Mouse (Mus musculus): ENCODE data around the gene Ly6c1. TPM values are rescaled to one million over a fixed set of nuclear protein-coding genes. Genes with fewer than 3 reads are reported as not detected.
"Not testable (repeated sequence)": the region's sequence is repeated elsewhere in the genome, so short reads cannot be mapped to it uniquely, and the experiment has no call there.

Ly6c1 gene
- total RNA-seq (2021) (100 to 1,000 TPM in 1 of 2 experiments, 10 to 100 TPM in 1; 88.0 to 148 TPM), polyA plus RNA-seq (2012; rRNA removed) (234 and 281 TPM in 2 replicates)
- long read RNA-seq, transcript Ly6c1-201 (4 exons, 844 nt), result major isoform, 18 of 35 reads
- long read RNA-seq, partial matches to known transcripts, result 9 of 35 reads
- long read RNA-seq, other reads (novel, unspliced or antisense), result 3 of 35 reads

- not testable (repeated sequence) for DNase-seq
Measured at GRCm38 (mm10) chr15:75048642-75049261, at the start of gene Ly6c1. Gene Ly6c1 (minus strand): TSS chr15:75048830.

DNA sequence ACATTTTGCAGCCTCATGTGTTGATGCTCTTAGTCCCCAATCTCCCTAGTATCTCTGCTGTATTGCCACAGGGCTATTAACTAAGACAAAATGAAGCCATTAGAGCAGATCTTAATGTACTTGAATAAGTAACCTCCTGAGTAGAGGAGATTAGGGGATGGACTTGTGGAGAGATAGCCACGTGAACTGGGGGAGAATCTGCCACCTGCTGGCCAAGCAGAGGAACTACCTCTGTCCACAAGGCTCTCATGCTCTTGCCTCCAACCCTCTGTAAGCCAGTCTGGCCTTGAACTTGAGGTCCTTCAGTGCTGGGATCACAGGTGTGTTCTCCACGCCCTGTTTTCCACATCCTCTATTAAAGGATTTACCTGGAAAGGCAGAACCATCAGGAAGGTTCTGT, 39.4 kb upstream of the Ly6c1 start:
- DNase-seq, result peak; percentile 19

DNA sequence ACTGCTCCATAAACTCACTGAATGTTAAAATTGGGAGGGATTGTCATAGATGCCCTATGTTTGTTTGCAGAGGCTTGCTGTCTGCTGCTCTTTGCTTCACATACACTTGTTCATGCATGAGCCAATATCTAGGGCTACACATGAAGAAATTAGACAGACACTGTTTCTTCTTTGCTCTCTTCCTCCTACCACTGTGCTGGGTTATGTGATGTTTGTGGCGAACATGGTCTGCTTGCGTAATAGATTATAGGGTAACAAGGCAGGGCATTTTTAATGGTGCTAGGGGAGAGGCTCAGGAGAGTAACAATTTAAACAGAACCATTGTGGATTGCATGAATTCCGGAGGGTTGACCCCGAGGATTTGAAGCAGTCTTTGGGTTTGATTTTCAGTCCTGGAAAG, 21.3 kb upstream of the Ly6c1 start:
- DNase-seq, result no peak

GRCm38 (mm10) chr15:75062030-75062574, 13.5 kb upstream of the Ly6c1 start:
- DNase-seq, result peak; percentile 64

- peak; percentile 63 for DNase-seq
Measured at GRCm38 (mm10) chr15:75060505-75060904, 11.9 kb upstream of the Ly6c1 start.

DNA sequence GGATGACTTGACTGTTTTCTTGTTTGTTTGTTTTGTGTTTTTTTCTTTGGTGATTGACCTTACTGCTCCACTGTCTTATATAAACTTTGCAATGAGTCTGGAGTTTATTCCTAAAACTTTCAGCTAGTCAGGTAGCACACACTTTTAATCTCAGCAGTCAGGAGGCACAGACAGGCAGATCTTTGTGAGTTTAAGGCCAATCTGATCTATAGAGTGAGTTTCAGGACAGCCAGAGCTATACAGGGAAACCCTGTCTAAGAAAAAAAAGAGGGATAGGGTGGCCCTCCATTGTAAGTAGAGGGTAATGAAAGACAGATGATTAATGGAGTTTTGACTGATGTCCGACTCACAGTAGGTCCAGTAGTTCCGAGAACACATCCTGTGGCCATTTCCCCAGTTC, 7.4 kb upstream of the Ly6c1 start:
- DNase-seq, result no peak

DNA sequence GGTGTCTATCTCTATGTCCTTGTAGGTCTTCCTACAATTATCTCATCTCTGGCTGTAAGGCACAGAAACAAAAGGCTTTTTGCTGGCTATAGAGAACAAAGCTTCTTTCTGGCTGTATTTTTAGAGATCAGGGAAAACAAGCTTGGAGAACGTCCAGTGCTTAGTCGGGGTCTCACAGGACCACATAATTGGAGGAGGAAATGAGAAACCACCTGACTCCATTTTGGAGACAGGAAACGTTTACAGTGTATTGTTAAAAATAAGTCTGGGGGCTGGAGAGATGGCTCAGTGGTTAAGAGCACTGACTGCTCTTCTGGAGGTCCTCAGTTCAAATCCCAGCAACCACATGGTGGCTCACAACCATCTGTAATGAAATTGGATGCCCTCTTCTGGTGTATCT, 6.8 kb upstream of the Ly6c1 start:
- DNase-seq, result not testable (repeated sequence)

DNA sequence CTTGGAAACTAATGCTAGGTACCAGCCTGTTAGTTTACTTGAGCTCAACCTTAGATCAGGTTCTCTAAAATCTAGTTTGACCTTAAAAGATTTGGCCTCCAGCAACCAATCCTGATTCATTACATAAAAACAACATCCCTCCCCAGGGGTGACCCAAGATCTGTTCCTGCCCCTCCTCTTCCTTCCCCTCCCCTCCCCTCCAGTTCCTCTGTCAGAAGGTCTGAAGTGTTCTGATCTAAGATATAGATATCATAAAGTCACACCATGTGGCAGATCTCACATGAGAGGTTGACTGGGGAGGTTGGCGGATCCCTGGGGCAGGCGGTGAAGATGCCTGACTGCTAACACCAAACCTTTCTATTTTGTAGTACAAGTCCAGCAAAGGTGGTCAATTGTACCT, 3.8 kb upstream of the Ly6c1 start:
- peak; percentile 10 for DNase-seq

DNA sequence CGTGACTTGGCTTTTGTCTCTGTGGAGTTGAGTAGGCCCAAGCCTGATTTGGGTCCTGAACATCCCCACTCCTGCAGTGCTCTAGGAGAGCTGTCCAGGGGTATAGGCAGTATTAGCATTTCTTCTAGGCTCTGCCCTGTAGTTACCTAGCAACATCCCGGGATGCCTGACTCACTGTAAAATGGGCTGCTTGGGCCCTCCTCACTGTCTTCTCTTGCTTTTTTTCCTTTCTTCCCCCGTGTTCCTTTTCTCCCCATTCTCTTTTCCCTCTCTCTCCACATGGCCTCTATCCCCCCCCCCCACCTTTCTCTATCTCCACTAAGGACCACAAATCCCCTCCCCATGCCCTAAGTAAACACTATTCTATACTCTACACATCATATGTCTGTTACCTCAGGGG, 2.5 kb upstream of the Ly6c1 start:
- DNase-seq, result not testable (repeated sequence)

GRCm38 (mm10) chr15:75050593-75050992, 2.0 kb upstream of the Ly6c1 start:
- not testable (repeated sequence) for DNase-seq

DNA sequence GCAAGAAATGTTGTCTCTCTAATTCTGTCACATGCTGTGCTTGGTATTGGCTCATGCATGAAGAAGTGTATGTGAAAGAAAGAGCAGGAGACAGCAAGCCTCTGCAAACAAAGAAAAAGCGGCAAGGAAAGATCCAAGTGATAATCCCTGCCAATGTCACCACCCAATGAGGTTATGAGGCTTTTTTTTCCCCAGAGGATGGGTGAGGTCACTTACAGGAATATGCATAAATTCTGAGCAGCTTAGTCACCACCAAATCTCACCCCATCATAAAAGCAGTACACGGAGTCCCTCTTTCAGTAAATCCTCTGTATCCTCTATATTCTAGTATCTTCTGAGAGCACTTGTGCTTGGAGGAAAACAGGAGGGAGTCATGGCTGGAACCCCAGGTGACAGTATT, 1.2 kb upstream of the Ly6c1 start:
- DNase-seq, result peak; percentile 36

- DNase-seq, result not testable (repeated sequence)
Measured at GRCm38 (mm10) chr15:75047970-75048320, 685 bp downstream of the Ly6c1 start.

DNA sequence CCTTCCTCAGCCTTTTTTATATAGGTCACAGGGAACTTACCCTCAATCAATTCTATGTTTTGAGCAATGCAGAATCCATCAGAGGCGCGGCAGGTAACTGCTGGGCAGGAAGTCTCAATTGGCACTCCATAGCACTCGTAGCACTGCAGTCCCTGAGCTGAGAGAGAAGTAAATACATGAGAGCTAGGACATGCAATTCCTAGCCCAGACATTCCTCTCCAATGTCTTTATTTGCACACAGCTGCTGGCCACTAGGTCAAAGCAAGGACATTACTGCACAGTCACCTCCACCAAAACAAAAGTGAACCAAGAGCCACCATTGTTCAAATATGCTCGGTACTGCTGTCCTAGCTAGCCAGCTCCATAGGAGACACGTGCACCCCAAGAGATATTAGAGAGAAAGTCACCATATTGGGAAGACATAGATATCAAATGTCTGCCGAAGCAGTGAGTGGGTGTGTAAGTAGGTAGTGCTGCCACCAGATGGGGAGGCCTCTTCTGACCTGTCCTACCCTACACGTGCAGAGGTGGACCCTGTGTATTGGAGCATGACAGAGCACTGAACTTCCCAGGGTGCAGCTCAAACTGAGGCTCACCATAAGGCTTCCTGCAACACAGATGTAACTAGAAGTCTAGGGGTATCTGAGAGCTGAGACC, 1.2 kb downstream of the Ly6c1 start:
- not testable (repeated sequence) for DNase-seq

GRCm38 (mm10) chr15:75045501-75045900, 3.1 kb downstream of the Ly6c1 start:
- DNase-seq, result peak; percentile 51

DNA sequence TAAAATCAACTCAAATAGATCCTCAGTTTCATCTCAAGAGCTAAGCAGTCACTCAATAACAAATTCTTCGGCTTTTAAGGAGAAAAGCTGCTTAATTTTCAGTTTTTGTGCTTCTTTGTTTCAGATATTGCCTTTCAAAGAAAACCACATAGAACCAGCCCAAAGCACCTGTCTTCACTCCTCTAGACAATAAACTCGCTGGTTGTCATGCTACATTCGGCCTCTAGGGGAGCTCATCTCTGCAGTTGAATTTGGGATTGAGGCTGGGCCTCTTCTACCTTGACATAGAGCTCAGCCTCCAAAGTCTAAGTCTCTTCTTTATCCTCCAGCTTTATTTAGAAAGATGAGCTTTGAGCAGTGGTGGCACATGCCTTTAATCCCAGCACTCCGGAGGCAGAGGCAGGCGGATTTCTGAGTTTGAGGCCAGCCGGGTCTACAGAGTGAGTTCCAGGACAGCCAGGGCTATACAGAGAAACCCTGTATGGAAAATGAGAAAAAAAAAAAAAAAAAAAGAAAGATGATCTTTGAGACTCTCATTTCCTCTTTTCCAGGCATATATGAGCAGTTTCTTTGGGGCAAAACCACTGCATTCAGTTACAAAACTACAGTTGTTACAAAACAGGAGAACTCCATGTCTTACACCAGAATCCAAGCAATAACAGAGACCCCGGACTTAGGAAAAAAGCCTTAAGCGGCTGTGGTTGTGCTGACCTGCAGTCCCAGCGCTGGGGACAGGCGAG, 27.4 kb downstream of the Ly6c1 start:
- not testable (repeated sequence) for DNase-seq

GRCm38 (mm10) chr15:75019446-75019845, 29.2 kb downstream of the Ly6c1 start:
- peak; percentile 10 for DNase-seq

Other genes with a start within 250 kb of the Ly6c1 start
- not detected for gene Gml2, start 229.8 kb downstream of the Ly6c1 start, total RNA-seq (2021)
- gene Gml2, start 229.8 kb downstream of the Ly6c1 start, polyA plus RNA-seq (2012; rRNA removed), result not detected in 2 replicates
- gene 2010109I03Rik, start 151.8 kb downstream of the Ly6c1 start, total RNA-seq (2021), result 10 to 100 TPM; 18.2 to 47.3 TPM
- gene 2010109I03Rik, start 151.8 kb downstream of the Ly6c1 start, polyA plus RNA-seq (2012; rRNA removed), result 0.42 and 4.2 TPM in 2 replicates
- gene Ly6i, start 65.4 kb downstream of the Ly6c1 start, total RNA-seq (2021), result under 1 TPM; 0.24 to 0.26 TPM
- gene Ly6i, start 65.4 kb downstream of the Ly6c1 start, polyA plus RNA-seq (2012; rRNA removed), result 0.11 and 0.12 TPM in 2 replicates
- 100 to 1,000 TPM in 1 of 2 experiments, 10 to 100 TPM in 1; 63.1 to 112 TPM for gene Ly6a, start 50.8 kb downstream of the Ly6c1 start, total RNA-seq (2021)
- gene Ly6a, start 50.8 kb downstream of the Ly6c1 start, polyA plus RNA-seq (2012; rRNA removed), result 41.7 and 49.1 TPM in 2 replicates
- 1 to 10 TPM; 4.1 to 4.4 TPM for gene Ly6c2, start 63.1 kb upstream of the Ly6c1 start, total RNA-seq (2021)
- 4.9 and 6.5 TPM in 2 replicates for gene Ly6c2, start 63.1 kb upstream of the Ly6c1 start, polyA plus RNA-seq (2012; rRNA removed)
- not detected for gene Ly6g, start 106.4 kb upstream of the Ly6c1 start, total RNA-seq (2021)
- not detected in 2 replicates for gene Ly6g, start 106.4 kb upstream of the Ly6c1 start, polyA plus RNA-seq (2012; rRNA removed)
- gene BC025446, start 167.5 kb upstream of the Ly6c1 start, total RNA-seq (2021), result under 1 TPM in 1 of 2 experiments, not detected in 1; 0.43 TPM
- gene BC025446, start 167.5 kb upstream of the Ly6c1 start, polyA plus RNA-seq (2012; rRNA removed), result 0.19 TPM in 1 of 2 replicates, not detected in the other
- gene Ly6f, start 219.6 kb upstream of the Ly6c1 start, total RNA-seq (2021), result not detected
- not detected in 2 replicates for gene Ly6f, start 219.6 kb upstream of the Ly6c1 start, polyA plus RNA-seq (2012; rRNA removed)

Data from adrenal gland, adult 2 months (tissue).